Mouse (Mus musculus) CD4-positive, CD25-positive, alpha-beta regulatory T cell, adult 4 months (primary cell): ENCODE measurements around the gene Ncoa7. TPM values are rescaled to one million over a fixed set of nuclear protein-coding genes. Genes with fewer than 3 reads are reported as not detected.
A peak's percentile ranks its signal among the peaks of the same experiment; 100 is the strongest.
"Not testable (repeated sequence)": the region's sequence is repeated elsewhere in the genome, so short reads cannot be mapped to it uniquely, and the experiment has no call there.

ENCODE experiments used
- ATAC-seq: one replicate; pipeline ENCODE4 v1.8.0; 2017
- polyA plus RNA-seq, 2 experiments: library from polyadenylated mRNA; unstranded; fragments of 100-300 nt; shearing (Covaris generic); gene quantifications; one replicate each; pipeline ENCODE4 v1.2.1; 2017

The Ncoa7 gene
- polyA plus RNA-seq, 2 experiments from 2014 or later, result 105 to 122 TPM

- ATAC-seq, result no peak
Observed at GRCm38 (mm10) chr10:30660564-30661328, 142.4 kb downstream of the Ncoa7 start.

- ATAC-seq, result peak; percentile 91
Observed at GRCm38 (mm10) chr10:30655655-30656054, 147.5 kb downstream of the Ncoa7 start.

GRCm38 (mm10) chr10:30647681-30648080, 155.4 kb downstream of the Ncoa7 start:
- no peak for ATAC-seq

- no peak for ATAC-seq
Observed at GRCm38 (mm10) chr10:30638216-30638615, 164.9 kb downstream of the Ncoa7 start.

- peak; percentile 58 for ATAC-seq
Observed at GRCm38 (mm10) chr10:30636474-30637154, 166.5 kb downstream of the Ncoa7 start.

GRCm38 (mm10) chr10:30632718-30633117, 170.4 kb downstream of the Ncoa7 start:
- no peak for ATAC-seq

- no peak for ATAC-seq
Observed at GRCm38 (mm10) chr10:30629977-30630376, 173.1 kb downstream of the Ncoa7 start.

- no peak for ATAC-seq
Observed at GRCm38 (mm10) chr10:30629513-30629912, 173.6 kb downstream of the Ncoa7 start, which contains the start of gene Hint3. Hint3 (minus strand) TSS chr10:30629632.

GRCm38 (mm10) chr10:30628444-30628843, 174.7 kb downstream of the Ncoa7 start:
- ATAC-seq, result not testable (repeated sequence)

- ATAC-seq, result peak; percentile 63
Observed at GRCm38 (mm10) chr10:30627548-30627947, 175.6 kb downstream of the Ncoa7 start.

GRCm38 (mm10) chr10:30624161-30625019, 178.7 kb downstream of the Ncoa7 start:
- no peak for ATAC-seq

GRCm38 (mm10) chr10:30622928-30623327, 180.2 kb downstream of the Ncoa7 start:
- ATAC-seq, result peak; percentile 36

- ATAC-seq, result no peak
Observed at GRCm38 (mm10) chr10:30618918-30619210, 184.3 kb downstream of the Ncoa7 start.

GRCm38 (mm10) chr10:30618091-30618917, 184.8 kb downstream of the Ncoa7 start:
- ATAC-seq, result peak; percentile 91

- ATAC-seq, result no peak
Observed at GRCm38 (mm10) chr10:30613039-30613438, 190.1 kb downstream of the Ncoa7 start.

- ATAC-seq, result no peak
Observed at GRCm38 (mm10) chr10:30609614-30610013, 193.5 kb downstream of the Ncoa7 start.

- no peak for ATAC-seq
Observed at GRCm38 (mm10) chr10:30608109-30608508, 195.0 kb downstream of the Ncoa7 start.

- peak; percentile 91 for ATAC-seq
Observed at GRCm38 (mm10) chr10:30600542-30600966, 202.6 kb downstream of the Ncoa7 start, which contains the start of gene Trmt11. Trmt11 (minus strand) TSS chr10:30600749.

GRCm38 (mm10) chr10:30600094-30600534, 203.0 kb downstream of the Ncoa7 start:
- peak; percentile 42 for ATAC-seq

GRCm38 (mm10) chr10:30587037-30587436, 216.1 kb downstream of the Ncoa7 start:
- no peak for ATAC-seq

GRCm38 (mm10) chr10:30585691-30586090, 217.4 kb downstream of the Ncoa7 start:
- ATAC-seq, result no peak
